Mouse (Mus musculus) bone marrow, adult 2 months (tissue): ENCODE data around the gene Auts2. TPM values are rescaled to one million over a fixed set of nuclear protein-coding genes. Genes with fewer than 3 reads are reported as not detected.

Experiments used
- H3K27ac ChIP-seq: fragments of 200-500 bp; 2 replicates; pipeline ENCODE4 v1.5.1; 2012; ENCODE audit warnings: low read depth, mild to moderate bottlenecking, control low read depth, inconsistent platforms, low read length; ENCODE audit not compliant: control insufficient read depth, poor library complexity, insufficient read depth
- H3K4me1 ChIP-seq: fragments of 200-500 bp; 2 replicates; pipeline ENCODE4 v1.6.1; 2011; ENCODE audit warnings: low read length; ENCODE audit not compliant: control insufficient read depth, insufficient read depth
- H3K4me3 ChIP-seq: fragments of 200-500 bp; replicated peaks from 2 replicates; pipeline ENCODE3; 2011; ENCODE audit warnings: mild to moderate bottlenecking, low read depth, low read length, control low read depth; ENCODE audit not compliant: control insufficient read depth
- CTCF ChIP-seq: fragments of 200-500 bp; IDR thresholded peaks from 2 replicates; pipeline ENCODE4 v1.5.1; 2011; ENCODE audit warnings: low read length, control low read depth; ENCODE audit not compliant: control insufficient read depth, insufficient read depth
- POLR2A ChIP-seq: fragments of 200-500 bp; IDR thresholded peaks from 2 replicates; pipeline ENCODE4 v1.6.1; 2011; ENCODE audit warnings: low read depth, mild to moderate bottlenecking, control low read depth, low read length, borderline replicate concordance; ENCODE audit not compliant: control insufficient read depth
- WGBS: fragments of 180-500 bp; shearing (Covaris S2); methylation state at CpG from one replicate; pipeline ENCODE4 v1.1.7; 2018; 5-methylcytosine and 5-hydroxymethylcytosine counted together
- polyA plus RNA-seq: library from polyadenylated mRNA; stranded (reverse); fragments of >200 nt; gene quantifications from 2 replicates; pipeline ENCODE4 v1.2.4, GENCODE M21; 2011; ENCODE audit warnings: low replicate concordance; ENCODE audit not compliant: missing spikeins, insufficient read depth, insufficient read length

The Auts2 gene
- polyA plus RNA-seq, 1 experiment = 1.5 TPM

DNA sequence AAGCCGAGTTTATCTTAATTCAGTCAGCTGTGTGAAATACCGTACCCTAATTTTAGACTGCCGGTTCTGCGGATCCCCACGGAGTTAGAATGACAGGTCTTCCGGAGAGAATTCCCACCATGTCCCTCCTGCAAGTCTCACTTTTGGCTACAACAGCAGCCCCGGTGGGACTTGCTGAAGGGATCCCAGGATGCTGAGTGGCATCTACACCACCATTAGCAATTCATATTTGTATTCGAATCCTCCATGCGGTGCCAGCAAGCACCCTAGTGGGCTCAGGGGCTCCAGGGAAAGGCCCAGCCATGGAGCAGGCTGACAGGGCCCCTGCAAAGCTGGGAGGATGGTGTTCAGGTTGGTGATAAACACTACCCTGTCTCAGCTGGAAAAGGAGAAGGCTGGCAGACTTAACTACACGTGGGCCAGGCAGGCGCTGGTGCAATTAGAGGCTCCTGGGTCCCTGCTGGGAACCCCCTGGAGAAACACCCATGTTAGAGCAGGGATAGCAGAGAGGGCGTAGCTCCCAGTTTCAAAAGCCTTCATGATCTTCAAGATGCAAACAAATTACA is 775.4 kb downstream of the Auts2 start:
- Histone ChIP-seq H3K27ac (no peak overlapping the region), H3K4me3 (no peak overlapping the region), H3K4me1 (no peaks in the 10 kb centered on the region)
- TF ChIP-seq POLR2A = no peak
- no peak for TF ChIP-seq CTCF
- WGBS = 80% methylated on average over 12 of the region's 12 CpGs

DNA sequence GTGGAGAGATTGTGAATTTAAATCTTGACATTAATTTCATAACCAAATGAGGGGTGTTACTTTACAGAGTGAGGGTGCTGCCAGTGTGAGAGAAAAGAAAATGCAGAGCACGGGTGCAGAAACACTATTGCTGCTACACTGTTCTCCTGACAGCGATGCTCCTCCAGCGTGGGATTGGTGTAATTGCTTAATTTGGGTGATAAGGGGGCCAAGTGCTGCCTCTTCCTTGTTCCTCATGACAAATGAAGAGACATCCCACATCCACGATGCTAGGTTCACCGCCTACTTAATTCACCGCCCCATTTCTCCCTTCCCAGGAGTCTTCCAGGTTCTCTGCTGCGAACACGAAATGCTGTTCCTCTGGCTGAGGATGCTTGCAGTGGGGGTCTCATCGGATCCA is 776.0 kb downstream of the Auts2 start:
- no peaks in the 10 kb centered on the region for H3K4me1 ChIP-seq
- WGBS = 81% methylated on average over 9 of the region's 9 CpGs
- no peak for TF ChIP-seq POLR2A
- TF ChIP-seq CTCF = no peak

DNA sequence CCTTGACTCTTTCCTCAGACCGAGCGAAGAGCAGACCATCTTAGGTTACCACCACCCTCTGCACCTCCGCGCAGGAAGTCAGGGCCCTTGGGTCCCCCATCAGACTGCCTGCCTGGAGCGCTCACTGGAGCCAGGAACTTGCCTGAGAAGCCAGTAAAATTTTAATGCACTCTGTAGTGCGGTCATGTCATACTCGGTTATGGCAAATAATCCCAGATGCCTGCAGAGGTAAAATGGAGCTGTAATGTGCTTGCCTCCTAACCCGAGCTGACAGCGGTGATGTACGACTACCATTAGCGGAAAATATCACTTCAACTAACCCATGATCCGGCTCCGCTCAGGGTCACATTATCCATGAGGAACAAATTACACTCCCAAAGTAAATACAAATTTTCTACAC is 783.7 kb downstream of the Auts2 start:
- Histone ChIP-seq H3K27ac (no peak overlapping the region), H3K4me3 (no peak overlapping the region), H3K4me1 (no peaks in the 10 kb centered on the region)
- WGBS = 89% methylated on average over 13 of the region's 13 CpGs
- TF ChIP-seq POLR2A (no peak), CTCF (no peak)

More for the DNA sequence above, 776.0 kb downstream of the Auts2 start:
- H3K27ac ChIP-seq = no peak overlapping the region
- no peak overlapping the region for H3K4me3 ChIP-seq

GRCm38 (mm10) chr5:131750330-131750729 is 792.8 kb downstream of the Auts2 start:
- no peak for TF ChIP-seq CTCF
- no peak for TF ChIP-seq POLR2A
- no peak overlapping the region for H3K27ac ChIP-seq
- WGBS = 54% methylated on average over 2 of the region's 2 CpGs
- no peak overlapping the region for H3K4me3 ChIP-seq
- no peaks in the 10 kb centered on the region for H3K4me1 ChIP-seq

DNA sequence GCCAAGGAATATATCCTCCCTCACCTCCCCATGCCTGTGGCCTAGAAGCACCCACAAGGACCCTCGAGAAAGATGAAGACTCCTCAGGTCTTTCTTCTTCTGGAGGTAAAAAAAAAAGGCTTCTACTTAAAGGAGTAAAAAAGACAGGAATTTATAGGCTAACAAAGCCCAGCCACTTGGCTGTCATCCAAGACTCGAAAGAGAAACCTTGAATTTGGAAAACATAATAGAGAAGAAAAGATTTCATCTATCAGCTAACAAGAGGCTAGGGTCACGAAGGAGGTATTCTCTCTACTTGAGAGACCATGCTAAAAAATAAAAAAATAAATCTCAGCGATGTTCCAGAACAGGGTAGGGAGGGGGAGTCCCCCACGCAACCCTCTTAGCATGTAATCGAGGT is 793.9 kb downstream of the Auts2 start:
- 54% methylated on average over 6 of the region's 6 CpGs for WGBS
- no peak overlapping the region for H3K4me3 ChIP-seq
- no peaks in the 10 kb centered on the region for H3K4me1 ChIP-seq
- TF ChIP-seq CTCF (no peak), POLR2A (no peak)
- no peak overlapping the region for H3K27ac ChIP-seq

DNA sequence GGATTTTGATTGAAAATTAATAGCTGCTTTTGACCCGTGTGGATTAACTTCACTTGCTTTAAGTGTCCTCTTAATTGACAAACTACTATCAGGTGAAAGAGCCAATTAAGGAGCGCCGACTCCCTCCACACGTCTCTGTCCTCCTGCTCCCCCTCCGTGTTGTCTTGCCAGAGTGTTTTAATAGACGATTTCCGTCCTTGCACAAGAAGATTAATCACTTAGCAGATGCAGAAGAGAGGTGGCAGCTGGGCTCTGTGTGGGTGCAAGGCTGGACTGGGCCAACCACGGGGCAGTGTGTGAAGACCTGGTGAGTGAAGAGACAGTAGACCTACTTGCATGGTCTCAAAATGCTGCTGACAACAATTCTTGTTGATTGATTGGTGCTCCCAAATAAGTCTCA is 800.1 kb downstream of the Auts2 start:
- H3K4me3 ChIP-seq = no peak overlapping the region
- TF ChIP-seq POLR2A = no peak
- TF ChIP-seq CTCF = no peak
- H3K27ac ChIP-seq = no peak overlapping the region
- WGBS = 78% methylated on average over 8 of the region's 8 CpGs
- H3K4me1 ChIP-seq = no peaks in the 10 kb centered on the region

GRCm38 (mm10) chr5:131737476-131737875 is 805.7 kb downstream of the Auts2 start:
- Histone ChIP-seq H3K4me3 (no peak overlapping the region), H3K27ac (no peak overlapping the region), H3K4me1 (no peaks in the 10 kb centered on the region)
- WGBS = 84% methylated on average over 6 of the region's 6 CpGs
- no peak for TF ChIP-seq CTCF
- TF ChIP-seq POLR2A = no peak

GRCm38 (mm10) chr5:131733324-131733660 is 809.9 kb downstream of the Auts2 start:
- H3K4me3 ChIP-seq = no peak overlapping the region
- WGBS = 47% methylated on average over 5 of the region's 5 CpGs
- no peak overlapping the region for H3K27ac ChIP-seq
- no peaks in the 10 kb centered on the region for H3K4me1 ChIP-seq
- no peak for TF ChIP-seq POLR2A
- TF ChIP-seq CTCF = no peak

GRCm38 (mm10) chr5:131732631-131733323 is 810.4 kb downstream of the Auts2 start:
- Histone ChIP-seq H3K4me3 (no peak overlapping the region), H3K4me1 (no peaks in the 10 kb centered on the region), H3K27ac (no peak overlapping the region)
- WGBS = 62% methylated on average over 7 of the region's 7 CpGs
- no peak for TF ChIP-seq CTCF
